Comparison of ENCODE assay signal across 29 mouse cellular contexts in genomic region chr15:98733370-98733769, GRCm38 (mm10). TPM values are rescaled to one million over a fixed set of nuclear protein-coding genes. Genes with fewer than 3 reads are reported as not detected.
DNase-seq lines count a peak whose midpoint lies in the region; ATAC-seq and TF ChIP-seq lines count a peak whose summit lies in the region.
"Had no signal": no experiment of that assay in that cellular context is flagged by ENCODE, and none has a peak within 500 bp of the region (broad histone marks: within the 10 kb centered on the region; RNA-seq: fewer than 3 reads in every experiment).

No protein-coding gene starts in this region.

- H3K9ac ChIP-seq in intestine, postnatal 0 days (ENCODE audit: low read depth, low read length) = no peak overlapping the region
- H3K9ac ChIP-seq in liver, postnatal 0 days (replicated peaks) = no peak overlapping the region
- H3K9ac ChIP-seq: embryonic facial prominence, embryonic 13.5 days; forebrain, embryonic 12.5 days; lung, embryonic 15.5 days had no signal

- DNase-seq in retina, postnatal 1 day = peak; percentile 32
- no peak for DNase-seq in retina, embryonic 14.5 days (ENCODE audit: low spot score)
- no peak for DNase-seq in liver, postnatal 0 days
- DNase-seq in hindbrain, embryonic 10.5 days (ENCODE audit: low spot score) = no peak
- no peak for DNase-seq in left cerebral cortex, adult 18-20 months (ENCODE audit: low spot score in 2 of 2)
- no peak for DNase-seq in urinary bladder, postnatal 14 days (ENCODE audit: low spot score)
- DNase-seq: adrenal gland, adult 8-10 months; cerebellum, adult 18-20 months; cerebellum, postnatal 36 days; embryo, embryonic 11 days; gastrocnemius, postnatal 25 days; heart, adult 18-20 months; kidney, adult 11 months; layer of hippocampus, adult 9-11 months; right cerebral cortex, postnatal 25 days; spleen, adult 18-20 months; thymus, adult 18-20 months; thymus, postnatal 4 days had no signal

- TF ChIP-seq EP300 in liver, postnatal 0 days (IDR thresholded peaks at IDR 0.05; ENCODE audit: low read depth) = no peak

- no peaks in the 10 kb centered on the region for H3K4me1 ChIP-seq in intestine, postnatal 0 days (replicated peaks; ENCODE audit: control insufficient read depth, insufficient read depth, low read length)
- peaks cover 14% of the 10 kb centered on the region for H3K4me1 ChIP-seq in liver, postnatal 0 days (ENCODE audit: insufficient read depth)
- H3K4me1 ChIP-seq in hindbrain, embryonic 10.5 days (replicated peaks) = peaks cover 9% of the 10 kb centered on the region
- H3K4me1 ChIP-seq: lung, embryonic 15.5 days had no signal

- ATAC-seq in intestine, postnatal 0 days = peak; percentile 49; the same call in 1 of the 2 replicates
- ATAC-seq in liver, postnatal 0 days = peak; percentile 60
- ATAC-seq: hindbrain, embryonic 16.5 days had no signal

- H3K4me2 ChIP-seq in intestine, postnatal 0 days (replicated peaks; ENCODE audit: low read depth) = no peak overlapping the region
- H3K4me2 ChIP-seq in liver, postnatal 0 days (ENCODE audit: low read depth, low read length) = no peak overlapping the region
- H3K4me2 ChIP-seq: embryonic facial prominence, embryonic 13.5 days; forebrain, embryonic 12.5 days; lung, embryonic 15.5 days; midbrain, embryonic 11.5 days had no signal

- no peaks in the 10 kb centered on the region for H3K9me3 ChIP-seq in intestine, postnatal 0 days (ENCODE audit: control insufficient read depth)
- no peaks in the 10 kb centered on the region for H3K9me3 ChIP-seq in liver, postnatal 0 days (ENCODE audit: low read length)
- no peaks in the 10 kb centered on the region for H3K9me3 ChIP-seq in hindbrain, embryonic 10.5 days
- H3K9me3 ChIP-seq: embryonic facial prominence, embryonic 13.5 days; forebrain, embryonic 12.5 days; lung, embryonic 15.5 days had no signal

- peaks cover 22% of the 10 kb centered on the region for H3K36me3 ChIP-seq in intestine, postnatal 0 days (ENCODE audit: control insufficient read depth, insufficient read depth)
- no peaks in the 10 kb centered on the region for H3K36me3 ChIP-seq in liver, postnatal 0 days (replicated peaks; ENCODE audit: insufficient read depth, low read length)
- peaks cover 40% of the 10 kb centered on the region for H3K36me3 ChIP-seq in hindbrain, embryonic 10.5 days

- H3K4me3 ChIP-seq in intestine, postnatal 0 days (ENCODE audit: low read depth, low read length) = no peak overlapping the region
- no peak overlapping the region for H3K4me3 ChIP-seq in liver, postnatal 0 days (ENCODE audit: low read depth, low read length)
- H3K4me3 ChIP-seq in hindbrain, embryonic 10.5 days = no peak overlapping the region
- H3K4me3 ChIP-seq: embryonic facial prominence, embryonic 13.5 days; erythroblast, embryonic 14.5 days; forebrain, embryonic 12.5 days; left cerebral cortex, adult 2 months; lung, embryonic 15.5 days had no signal

- H3K27me3 ChIP-seq in intestine, postnatal 0 days (replicated peaks; ENCODE audit: control insufficient read depth, insufficient read depth, low read length) = no peaks in the 10 kb centered on the region
- no peaks in the 10 kb centered on the region for H3K27me3 ChIP-seq in liver, postnatal 0 days (ENCODE audit: insufficient read depth, low read length)
- peaks cover 15% of the 10 kb centered on the region for H3K27me3 ChIP-seq in hindbrain, embryonic 10.5 days (ENCODE audit: insufficient read depth, poor library complexity, severe bottlenecking)

- WGBS in intestine, postnatal 0 days = 26% methylated on average over 6 of the region's 6 CpGs
- 32% methylated on average over 6 of the region's 6 CpGs for WGBS in liver, postnatal 0 days (ENCODE audit: insufficient replicate concordance)
- WGBS in hindbrain, embryonic 10.5 days = 81% methylated on average over 6 of the region's 6 CpGs

- H3K27ac ChIP-seq in intestine, postnatal 0 days (ENCODE audit: low read depth, low read length) = peak overlapping the region; percentile 50; the same call in 1 of the 2 replicates
- no peak overlapping the region for H3K27ac ChIP-seq in liver, postnatal 0 days (ENCODE audit: low read depth)
- H3K27ac ChIP-seq in hindbrain, embryonic 10.5 days = no peak overlapping the region
- H3K27ac ChIP-seq: embryonic facial prominence, embryonic 13.5 days; forebrain, embryonic 12.5 days; left cerebral cortex, adult 2 months; lung, embryonic 15.5 days; macrophage had no signal

- TF ChIP-seq CTCF in intestine, postnatal 0 days (IDR thresholded peaks at IDR 0.05; ENCODE audit: low read depth) = no peak
- TF ChIP-seq CTCF in liver, postnatal 0 days (IDR thresholded peaks at IDR 0.05; ENCODE audit: low read depth) = no peak

RNA-seq across cellular contexts. Expression of gene Fkbp11, which starts 5.4 kb away (rescaled TPM):
- 30.9 and 32.4 TPM in 2 replicates for polyA plus RNA-seq in intestine, postnatal 0 days (2015; fragmentation: Nextera tagmentation; extraction: Ambion mirVana)
- polyA plus RNA-seq in liver, postnatal 0 days (2015; fragmentation: Nextera tagmentation; extraction: Ambion mirVana) = 58.5 and 62.4 TPM in 2 replicates
- 12.9 and 15.9 TPM in 2 replicates for polyA plus RNA-seq in hindbrain, embryonic 10.5 days (2016; fragmentation: Nextera tagmentation; extraction: Ambion mirVana)
- 1 to 10 TPM; 1.9 to 2.6 TPM for total RNA-seq in left cerebral cortex, adult 18-20 months (2021)

RNA-seq across cellular contexts. Expression of gene Ccdc65, which starts 25.4 kb away (rescaled TPM):
- polyA plus RNA-seq in intestine, postnatal 0 days (2015; fragmentation: Nextera tagmentation; extraction: Ambion mirVana) = 0.27 and 0.38 TPM in 2 replicates
- not detected in 2 replicates for polyA plus RNA-seq in liver, postnatal 0 days (2015; fragmentation: Nextera tagmentation; extraction: Ambion mirVana)
- polyA plus RNA-seq in hindbrain, embryonic 10.5 days (2016; fragmentation: Nextera tagmentation; extraction: Ambion mirVana) = 1.7 and 3.1 TPM in 2 replicates
- total RNA-seq in left cerebral cortex, adult 18-20 months (2021) = 10 to 100 TPM in 1 of 2 experiments, 1 to 10 TPM in 1; 9.5 to 10.5 TPM
- total RNA-seq: gastrocnemius, postnatal 25 days; neutrophil, adult 5-6 weeks had no signal
- polyA plus RNA-seq: erythroblast, embryonic 14.5 days had no signal

RNA-seq across cellular contexts. Expression of gene Arf3, which starts 29.6 kb away (rescaled TPM):
- polyA plus RNA-seq in intestine, postnatal 0 days (2015; fragmentation: Nextera tagmentation; extraction: Ambion mirVana) = 31.8 and 35.3 TPM in 2 replicates
- 9.6 and 10.4 TPM in 2 replicates for polyA plus RNA-seq in liver, postnatal 0 days (2015; fragmentation: Nextera tagmentation; extraction: Ambion mirVana)
- 42.6 and 45.1 TPM in 2 replicates for polyA plus RNA-seq in hindbrain, embryonic 10.5 days (2016; fragmentation: Nextera tagmentation; extraction: Ambion mirVana)
- total RNA-seq in left cerebral cortex, adult 18-20 months (2021) = 100 to 1,000 TPM; 724 to 773 TPM

RNA-seq across cellular contexts. Expression of gene Wnt10b, which starts 44.6 kb away (rescaled TPM):
- 0.08 TPM in 1 of 2 replicates, not detected in the other for polyA plus RNA-seq in intestine, postnatal 0 days (2015; fragmentation: Nextera tagmentation; extraction: Ambion mirVana)
- 0.04 and 0.08 TPM in 2 replicates for polyA plus RNA-seq in liver, postnatal 0 days (2015; fragmentation: Nextera tagmentation; extraction: Ambion mirVana)
- 0.21 and 0.44 TPM in 2 replicates for polyA plus RNA-seq in hindbrain, embryonic 10.5 days (2016; fragmentation: Nextera tagmentation; extraction: Ambion mirVana)
- total RNA-seq in left cerebral cortex, adult 18-20 months (2021) = 1 to 10 TPM in 1 of 2 experiments, under 1 TPM in 1; 0.63 to 1.1 TPM
- polyA plus RNA-seq: erythroblast, embryonic 14.5 days; heart, embryonic 14.5 days; macrophage had no signal

RNA-seq across cellular contexts. Expression of gene Rnd1, which starts 56.1 kb away (rescaled TPM):
- 1.1 and 1.4 TPM in 2 replicates for polyA plus RNA-seq in intestine, postnatal 0 days (2015; fragmentation: Nextera tagmentation; extraction: Ambion mirVana)
- 0.94 and 1.2 TPM in 2 replicates for polyA plus RNA-seq in liver, postnatal 0 days (2015; fragmentation: Nextera tagmentation; extraction: Ambion mirVana)
- polyA plus RNA-seq in hindbrain, embryonic 10.5 days (2016; fragmentation: Nextera tagmentation; extraction: Ambion mirVana) = 3.7 and 5.8 TPM in 2 replicates
- total RNA-seq in left cerebral cortex, adult 18-20 months (2021) = 10 to 100 TPM; 24.4 to 30.7 TPM
- polyA plus RNA-seq: erythroblast, embryonic 14.5 days had no signal
